Mouse (Mus musculus) bone marrow macrophage, adult 2 months (primary cell): Measurements from ENCODE around the gene Ryr3.

Experiments used
- CTCF ChIP-seq: IDR thresholded peaks from 2 replicates; pipeline ENCODE4 v1.5.1; 2012; ENCODE audit warnings: low read depth, mild to moderate bottlenecking, low read length, moderate library complexity
- POLR2A ChIP-seq: IDR thresholded peaks from 2 replicates; pipeline ENCODE4 v1.6.1; 2012; ENCODE audit warnings: mild to moderate bottlenecking, low read depth, low read length, borderline replicate concordance

- TF ChIP-seq CTCF (no peak), POLR2A (no peak)
Observed at GRCm38 (mm10) chr2:113119080-113119479, 97.8 kb downstream of the Ryr3 start.
